Mouse (Mus musculus) common myeloid progenitor, adult 5-6 weeks (primary cell): ENCODE results near the gene Rflnb. TPM values are rescaled to one million over a fixed set of nuclear protein-coding genes. Genes with fewer than 3 reads are reported as not detected.
A peak's percentile ranks its signal among the peaks of the same experiment; 100 is the strongest.

Source experiments
- ATAC-seq: replicated peaks from 2 replicates; pipeline ENCODE4 v1.8.0; 2016; ENCODE audit warnings: low read depth, mild to moderate bottlenecking, moderate TSS enrichment, inconsistent platforms; ENCODE audit not compliant: poor library complexity, severe bottlenecking
- total RNA-seq: library from RNA; stranded (forward); fragments of 200-1000, 187-1606 nt; gene quantifications from 2 replicates; pipeline ENCODE4 v1.2.3, GENCODE M21; 2017

The Rflnb gene
- total RNA-seq, 1 experiment from 2014 or later: 2.6 TPM

DNA sequence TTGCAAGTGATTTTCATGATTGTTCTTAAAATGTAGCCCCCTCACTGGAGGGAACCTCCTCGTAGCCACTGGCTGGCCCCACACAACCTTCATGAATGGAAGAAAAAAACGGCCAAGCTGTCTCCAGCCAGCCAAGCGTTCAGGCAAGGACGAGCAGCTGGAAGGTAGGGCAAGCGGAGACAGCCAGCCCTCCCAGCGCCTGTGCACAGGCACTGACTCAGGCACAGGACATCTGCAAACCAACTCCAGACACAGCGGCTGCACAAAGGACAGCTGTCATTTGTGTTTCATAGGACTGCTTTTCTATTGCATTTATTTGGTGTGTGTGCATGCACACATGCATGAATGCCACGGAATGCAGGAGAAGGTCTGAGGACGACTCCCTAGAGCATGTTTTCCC is 33.2 kb downstream of the Rflnb start:
- no peak for ATAC-seq

DNA sequence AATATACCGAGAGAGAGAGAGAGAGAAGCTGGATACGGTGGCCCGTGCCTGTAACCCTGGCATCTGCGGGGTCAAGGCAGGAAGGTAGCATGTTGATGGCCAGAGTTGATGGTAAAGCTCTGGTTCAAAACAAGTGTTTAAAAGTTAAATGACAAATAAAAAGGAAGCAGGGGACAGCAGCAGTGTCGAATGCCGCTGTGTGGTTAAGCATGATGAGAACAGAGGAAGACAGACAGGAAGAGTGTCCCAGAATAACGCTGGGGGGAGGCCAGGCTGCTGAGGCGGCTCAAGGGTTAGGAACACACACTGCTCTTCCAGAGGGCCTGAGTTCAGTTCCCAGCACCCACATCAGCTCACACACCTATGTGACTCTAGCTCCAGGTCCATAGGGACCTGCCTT is 35.1 kb downstream of the Rflnb start:
- ATAC-seq: peak; percentile 60

DNA sequence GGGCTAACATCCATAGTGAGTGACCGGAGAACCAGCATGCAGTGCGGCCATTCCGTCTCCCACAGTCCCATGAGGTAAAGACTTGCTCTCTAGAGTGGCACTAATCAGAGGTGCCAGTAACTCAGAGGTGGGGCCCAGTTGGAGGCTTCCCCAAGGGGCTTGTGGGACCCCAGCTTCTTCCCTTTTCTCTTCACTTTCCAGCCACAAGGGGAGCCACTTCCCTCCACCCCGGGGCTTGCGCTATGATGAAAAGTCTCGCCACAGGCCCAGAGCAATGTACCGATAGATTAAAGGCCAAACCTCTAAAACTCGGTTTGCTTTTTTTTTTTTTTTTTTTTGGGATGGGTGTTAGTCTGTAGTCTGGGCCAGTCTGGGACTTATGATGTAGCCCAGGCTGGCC is 35.7 kb downstream of the Rflnb start:
- peak; percentile 79 for ATAC-seq

DNA sequence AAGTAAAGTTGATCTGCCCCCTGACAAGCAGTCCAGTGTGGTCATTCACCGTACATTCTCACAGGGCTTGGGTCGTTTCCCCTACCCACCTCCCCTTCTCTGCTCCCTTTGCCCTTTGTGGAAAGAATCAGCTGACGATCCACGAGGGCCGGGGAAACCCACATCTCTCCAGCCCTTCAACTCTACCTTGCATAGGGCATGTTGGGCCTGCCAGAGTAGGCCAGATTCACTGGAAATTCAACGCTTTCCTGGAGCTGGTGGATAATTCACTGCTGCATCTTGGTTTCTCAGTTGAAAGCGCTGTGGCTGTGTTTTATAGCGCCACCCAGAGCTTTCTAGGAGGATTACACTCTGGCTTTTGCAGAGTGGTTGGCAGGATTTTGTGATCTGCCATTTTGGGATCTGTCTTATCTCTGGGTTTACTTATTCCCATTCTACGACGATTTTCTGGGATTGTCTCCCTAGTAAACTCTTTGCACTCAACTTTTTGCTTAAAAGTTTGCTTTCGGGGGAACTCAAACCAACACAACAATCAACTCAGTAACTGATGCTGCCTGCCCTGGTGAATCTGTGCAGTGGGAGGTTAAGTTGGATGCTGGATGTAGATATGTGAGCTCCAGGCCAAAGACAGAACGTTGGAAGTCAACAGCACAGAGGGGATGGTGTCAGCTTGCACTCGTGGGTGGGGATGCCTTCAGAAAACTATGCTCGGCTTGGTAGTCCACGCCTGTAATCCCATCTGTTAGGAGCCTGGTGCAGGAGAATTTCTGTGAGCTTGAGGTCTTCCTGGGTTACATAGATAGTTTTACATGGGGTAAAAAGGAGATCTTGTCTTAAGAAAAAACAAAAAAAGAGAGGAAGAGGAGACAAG is 36.4 kb downstream of the Rflnb start:
- ATAC-seq: no peak

DNA sequence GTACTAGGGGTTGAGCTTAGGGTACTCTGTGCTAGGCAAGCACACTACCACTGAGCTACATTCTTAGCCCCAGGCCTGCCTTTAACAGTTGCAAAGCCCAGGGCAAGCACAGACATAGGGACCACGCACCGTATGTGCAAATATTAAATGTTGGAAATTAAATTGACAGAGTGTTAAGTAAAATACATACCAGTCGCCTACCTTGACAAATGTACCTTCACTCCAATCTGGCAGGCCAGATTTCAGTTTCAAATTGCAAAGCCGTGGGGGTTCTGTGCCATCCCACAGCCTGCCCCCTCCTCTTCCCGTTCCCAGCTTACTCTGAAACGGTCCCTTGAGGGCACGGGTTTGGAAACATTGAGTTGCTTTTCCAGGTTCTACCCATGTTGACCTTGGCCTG is 41.6 kb downstream of the Rflnb start:
- ATAC-seq: no peak

DNA sequence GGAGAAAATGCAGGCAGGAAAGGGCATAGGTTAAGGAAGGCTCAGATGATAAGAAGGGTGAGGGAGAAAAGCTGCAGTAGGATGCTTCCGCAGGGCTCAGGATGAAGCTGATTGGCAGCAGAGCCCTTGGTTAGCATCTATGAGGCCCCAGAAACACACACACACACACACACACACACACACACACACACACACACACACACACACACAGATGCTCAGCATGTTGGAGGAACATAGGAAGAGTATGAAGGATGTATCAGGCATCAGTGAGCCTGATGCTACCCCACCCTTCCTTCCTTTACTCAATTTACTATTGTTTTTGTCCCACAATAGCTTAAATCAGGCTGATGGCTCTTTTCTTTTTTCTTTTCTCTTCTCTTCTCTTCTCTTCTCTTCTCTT is 43.0 kb downstream of the Rflnb start:
- no peak for ATAC-seq

DNA sequence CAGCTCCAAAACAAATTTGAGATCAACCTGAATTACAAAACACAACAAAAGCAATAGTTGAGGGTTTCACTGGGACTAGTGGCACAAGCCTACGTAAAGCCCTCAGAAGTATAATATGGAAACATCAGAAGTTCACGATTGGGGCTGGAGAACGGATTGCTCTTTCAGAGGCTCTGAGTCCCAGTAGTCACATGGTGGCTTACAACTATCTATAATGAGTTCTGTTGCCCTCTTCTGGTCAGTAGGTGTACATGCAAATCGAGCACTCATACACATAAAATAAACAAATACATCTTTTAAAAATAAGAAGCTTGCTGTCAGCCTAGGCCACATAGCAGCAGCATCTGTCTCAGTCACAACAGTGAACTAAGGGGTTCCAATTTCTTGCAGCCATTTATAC is 44.4 kb downstream of the Rflnb start:
- ATAC-seq: peak; percentile 74

DNA sequence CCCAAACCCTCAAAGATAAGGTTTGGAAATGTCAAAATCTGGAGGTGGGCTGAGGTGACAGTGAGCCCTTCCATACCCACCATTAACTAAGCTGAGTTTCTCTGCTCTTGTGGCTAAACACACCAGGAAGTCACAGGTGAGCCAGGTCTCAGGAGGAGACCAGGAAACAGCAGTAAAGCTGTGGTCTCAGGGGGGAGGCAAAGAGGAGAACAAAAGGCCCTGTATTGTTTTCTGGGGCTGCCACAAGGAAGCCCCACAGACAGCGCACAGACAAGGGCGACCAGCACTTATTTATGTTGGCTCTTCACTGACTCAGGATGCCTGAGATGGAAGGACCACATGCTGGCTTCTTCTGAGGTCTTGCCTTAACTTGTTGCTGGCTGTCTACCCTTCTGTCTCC is 47.2 kb downstream of the Rflnb start:
- ATAC-seq: no peak

DNA sequence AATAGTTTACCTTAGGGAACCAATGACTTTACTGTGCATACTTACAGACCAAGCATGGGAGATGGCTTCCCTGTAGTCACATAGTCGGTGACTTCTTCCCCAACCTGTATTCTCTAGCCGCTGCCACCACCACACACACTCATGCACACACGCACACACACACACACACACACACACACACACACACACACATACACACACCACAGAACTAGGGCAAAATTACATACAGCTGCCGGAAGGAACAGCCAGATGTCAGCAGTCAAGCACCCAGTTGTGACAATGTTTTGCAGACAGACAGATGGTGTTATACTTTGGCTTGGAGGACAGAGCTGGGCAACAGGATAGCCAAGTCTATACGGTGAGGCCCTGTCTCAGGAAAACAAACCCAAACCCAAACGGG is 49.5 kb downstream of the Rflnb start:
- no peak for ATAC-seq

DNA sequence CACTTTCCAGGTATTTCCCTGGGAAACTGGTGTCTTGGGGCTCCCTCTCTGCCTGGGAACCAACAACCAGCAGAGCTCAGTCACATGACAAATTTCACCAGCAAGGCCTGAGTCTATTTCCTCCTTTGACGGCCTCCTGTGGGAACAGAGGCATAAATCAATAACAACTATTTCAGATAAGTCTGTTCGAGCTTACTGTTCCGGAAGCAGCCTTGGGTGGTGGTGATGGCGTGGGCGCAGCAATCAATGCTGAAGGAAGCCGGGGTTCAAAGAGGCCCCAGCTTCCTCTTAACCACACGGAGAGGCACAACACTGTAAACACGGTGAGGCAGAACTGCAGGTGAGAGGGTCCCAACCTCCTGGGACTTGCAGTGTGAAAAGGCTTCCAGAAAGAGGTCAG is 50.8 kb downstream of the Rflnb start:
- ATAC-seq: peak; percentile 72

DNA sequence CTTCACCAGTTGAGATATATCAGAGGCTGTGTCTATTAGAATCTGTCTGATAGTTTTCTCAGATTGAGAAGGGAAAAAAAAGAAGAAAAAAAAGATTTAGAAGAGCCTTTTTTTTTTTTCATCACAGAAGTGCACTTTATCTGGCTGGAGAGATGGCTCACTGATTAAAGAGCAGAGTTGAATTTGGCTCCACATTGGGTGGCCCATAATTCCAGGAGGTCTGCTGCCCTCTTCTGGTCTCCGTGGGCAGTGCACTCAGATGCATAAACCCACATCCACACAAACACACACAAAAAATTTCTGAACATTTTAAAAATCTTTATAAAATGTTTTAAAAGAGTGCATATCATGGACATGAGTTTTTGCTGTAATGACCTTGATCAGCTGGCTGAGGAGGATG is 53.6 kb downstream of the Rflnb start:
- no peak for ATAC-seq

DNA sequence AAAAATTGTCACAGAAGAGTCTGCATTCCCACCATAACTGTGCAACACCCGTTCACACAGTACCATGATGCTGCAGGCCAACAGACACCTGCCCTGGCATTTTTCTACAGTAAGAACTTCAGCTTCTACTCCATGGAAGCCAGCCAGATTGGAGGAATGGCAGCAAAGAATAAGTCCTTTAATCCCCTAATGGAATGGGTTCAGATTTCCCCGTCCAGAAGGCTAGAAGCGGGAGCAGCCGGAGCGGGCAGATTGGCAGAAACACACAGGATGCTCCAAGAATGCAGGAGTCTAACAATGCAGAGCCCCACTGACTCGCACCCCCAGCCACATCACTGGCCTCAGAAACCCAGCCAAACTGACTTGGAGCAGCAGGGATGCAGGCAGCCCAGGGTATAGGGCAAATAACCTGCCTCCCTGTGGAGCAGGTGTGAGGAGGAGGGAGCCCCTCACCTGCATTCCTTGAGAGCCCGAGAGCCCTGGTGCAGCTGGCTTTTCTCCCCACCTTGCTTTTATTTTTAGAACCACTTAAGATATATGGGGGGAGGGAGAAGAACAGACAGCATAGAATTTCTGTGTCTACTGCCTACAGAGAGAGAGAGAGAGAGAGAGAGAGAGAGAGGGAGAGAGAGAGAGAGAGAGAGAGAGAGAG is 54.5 kb downstream of the Rflnb start:
- no peak for ATAC-seq

DNA sequence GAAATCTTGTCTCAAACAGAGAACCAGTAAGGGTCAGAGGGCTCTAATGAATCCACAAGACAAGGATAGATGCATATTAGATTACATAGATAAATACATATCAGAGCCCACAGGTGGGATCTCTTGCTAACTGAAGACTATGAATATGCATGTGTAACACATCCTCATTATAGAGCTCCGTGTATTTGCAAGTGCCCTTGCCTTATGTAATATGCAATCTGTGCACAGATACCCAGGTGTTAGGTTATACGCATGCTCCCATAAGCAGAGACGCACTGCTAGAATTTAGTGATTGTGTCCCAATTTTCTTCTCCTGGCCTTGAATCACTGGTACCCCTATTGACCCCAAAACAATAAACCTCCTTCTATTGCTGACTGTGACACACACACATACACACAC is 55.4 kb downstream of the Rflnb start:
- no peak for ATAC-seq

DNA sequence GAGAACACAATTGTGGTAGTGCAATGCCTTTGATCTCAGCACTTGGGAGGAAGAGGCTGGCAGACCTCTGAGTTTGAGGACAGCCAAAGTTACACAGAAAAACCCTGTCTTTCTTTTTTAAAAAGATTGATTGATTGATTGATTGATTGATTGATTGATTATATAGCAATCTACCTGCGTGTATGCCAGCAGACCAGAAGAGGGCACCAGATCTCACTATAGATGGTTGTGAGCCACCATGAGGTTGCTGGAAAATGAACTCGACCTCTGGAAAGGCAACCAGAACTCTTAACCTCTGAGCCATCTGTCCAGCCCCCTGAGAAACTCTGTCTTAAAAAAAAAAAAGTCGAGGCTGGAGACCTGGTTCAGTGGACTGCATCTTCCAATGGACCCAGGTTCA is 57.0 kb downstream of the Rflnb start:
- ATAC-seq: no peak

Other genes with a start within 250 kb of the Rflnb start
- gene Doc2b, start 231.7 kb downstream of the Rflnb start, total RNA-seq: not detected in 2 replicates
- gene Rph3al, start 89.4 kb downstream of the Rflnb start, total RNA-seq: 1.5 and 1.9 TPM in 2 replicates
- gene 1700016K19Rik, start 27.9 kb downstream of the Rflnb start, total RNA-seq: not detected in 2 replicates
- gene Vps53, start 151.9 kb upstream of the Rflnb start, total RNA-seq: 41.8 and 43.6 TPM in 2 replicates
- 0.44 and 2.0 TPM in 2 replicates for gene Fam57a, start 151.9 kb upstream of the Rflnb start, total RNA-seq
- gene Dbil5, start 189.8 kb upstream of the Rflnb start, total RNA-seq: not detected in 2 replicates
- 21.7 and 21.9 TPM in 2 replicates for gene Gemin4, start 189.9 kb upstream of the Rflnb start, total RNA-seq
- 22.5 and 33.2 TPM in 2 replicates for gene Mrm3, start 215.9 kb upstream of the Rflnb start, total RNA-seq
- gene Glod4, start 215.9 kb upstream of the Rflnb start, total RNA-seq: 216 and 244 TPM in 2 replicates